Mouse (Mus musculus) lung, adult 2 months (tissue): ENCODE measurements around the gene Pde4d.

Experiments used
- CTCF ChIP-seq: fragments of 200-500 bp; IDR thresholded peaks from 2 replicates; pipeline ENCODE4 v1.5.1; 2011; ENCODE audit warnings: mild to moderate bottlenecking, low read length, control low read depth; ENCODE audit not compliant: insufficient read depth
- POLR2A ChIP-seq: fragments of 200-500 bp; IDR thresholded peaks from 2 replicates; pipeline ENCODE4 v1.6.1; 2011; ENCODE audit warnings: low read depth, mild to moderate bottlenecking, control low read depth, low read length, borderline replicate concordance; ENCODE audit errors: extremely low read depth

- TF ChIP-seq POLR2A (no peak), CTCF (no peak)
Observed at GRCm38 (mm10) chr13:108654026-108654723, 204.4 kb downstream of the Pde4d start.
